Mouse (Mus musculus): ENCODE measurements around the gene Camk2d. TPM values are rescaled to one million over a fixed set of nuclear protein-coding genes. Genes with fewer than 3 reads are reported as not detected.

Camk2d gene
- total RNA-seq, 1 experiment: 12.4 TPM

- Histone ChIP-seq H3K4me3 (ENCODE audit: insufficient read depth in 1 of 2, low read depth in 1 of 2, low read length in 2 of 2, poor library complexity in 1 of 2, severe bottlenecking in 1 of 2) (no peak overlapping the region), H3K36me3 (ENCODE audit: control insufficient read depth, insufficient read depth, low read length, poor library complexity, severe bottlenecking) (no peaks in the 10 kb centered on the region), H3K27ac (ENCODE audit: insufficient read depth, low read depth, low read length, poor library complexity, severe bottlenecking) (no peak overlapping the region), H3K4me1 (ENCODE audit: control insufficient read depth in 2 of 2, insufficient read depth in 2 of 2, low read length in 2 of 2, poor library complexity in 1 of 2) (no peaks in the 10 kb centered on the region), H3K9me3 (ENCODE audit: control insufficient read depth, insufficient read depth, low read depth, low read length) (no peaks in the 10 kb centered on the region), H3K9ac (ENCODE audit: insufficient read depth, low read depth, low read length, poor library complexity, severe bottlenecking) (no peak overlapping the region)
- no peak for DNase-seq (ENCODE audit: low read depth, low spot score)
- in situ Hi-C loops (cut with MboI; ENCODE audit: low sequenced_read_pairs in 2 of 2, unreplicated experiment in 2 of 2): no loop called here
- TF ChIP-seq ZNF384 (IDR thresholded peaks at IDR 0.05; ENCODE audit: low read depth, low read length) (no peak), HCFC1 (IDR thresholded peaks at IDR 0.05; ENCODE audit: borderline replicate concordance, insufficient read depth, low read length) (no peak), MAFK (IDR thresholded peaks at IDR 0.05; ENCODE audit: insufficient read depth, low read depth, low read length) (no peak)
Observed at GRCm38 (mm10) chr3:126714281-126714680, 118.2 kb downstream of the Camk2d start.

- Histone ChIP-seq H3K36me3 (ENCODE audit: control insufficient read depth, insufficient read depth, low read length, poor library complexity, severe bottlenecking) (no peaks in the 10 kb centered on the region), H3K9ac (ENCODE audit: insufficient read depth, low read depth, low read length, poor library complexity, severe bottlenecking) (no peak overlapping the region), H3K9me3 (ENCODE audit: control insufficient read depth, insufficient read depth, low read depth, low read length) (no peaks in the 10 kb centered on the region), H3K27ac (ENCODE audit: insufficient read depth, low read depth, low read length, poor library complexity, severe bottlenecking) (no peak overlapping the region), H3K4me1 (ENCODE audit: control insufficient read depth in 2 of 2, insufficient read depth in 2 of 2, low read length in 2 of 2, poor library complexity in 1 of 2) (no peaks in the 10 kb centered on the region), H3K4me3 (ENCODE audit: insufficient read depth in 1 of 2, low read depth in 1 of 2, low read length in 2 of 2, poor library complexity in 1 of 2, severe bottlenecking in 1 of 2) (no peak overlapping the region)
- no peak for DNase-seq (ENCODE audit: low read depth, low spot score)
- TF ChIP-seq ZC3H11A (IDR thresholded peaks at IDR 0.05; ENCODE audit: borderline replicate concordance, low read depth, low read length) (no peak), MAFK (IDR thresholded peaks at IDR 0.05; ENCODE audit: insufficient read depth, low read depth, low read length) (no peak), HCFC1 (IDR thresholded peaks at IDR 0.05; ENCODE audit: borderline replicate concordance, insufficient read depth, low read length) (no peak), ZNF384 (IDR thresholded peaks at IDR 0.05; ENCODE audit: low read depth, low read length) (no peak)
- in situ Hi-C loops (cut with MboI; ENCODE audit: low sequenced_read_pairs in 2 of 2, unreplicated experiment in 2 of 2): no loop called here
Observed at GRCm38 (mm10) chr3:126723021-126723449, 126.9 kb downstream of the Camk2d start.

GRCm38 (mm10) chr3:126723458-126723857 is 127.4 kb downstream of the Camk2d start:
- TF ChIP-seq ZC3H11A (IDR thresholded peaks at IDR 0.05; ENCODE audit: borderline replicate concordance, low read depth, low read length) (no peak), ZNF384 (IDR thresholded peaks at IDR 0.05; ENCODE audit: low read depth, low read length) (no peak)
- no peak overlapping the region for H3K27ac ChIP-seq (ENCODE audit: insufficient read depth, low read depth, low read length, poor library complexity, severe bottlenecking)
- in situ Hi-C loops (cut with MboI; ENCODE audit: low sequenced_read_pairs in 2 of 2, unreplicated experiment in 2 of 2): no loop called here
- H3K4me3 ChIP-seq (ENCODE audit: insufficient read depth in 1 of 2, low read depth in 1 of 2, low read length in 2 of 2, poor library complexity in 1 of 2, severe bottlenecking in 1 of 2): no peak overlapping the region
- H3K9me3 ChIP-seq (ENCODE audit: control insufficient read depth, insufficient read depth, low read depth, low read length): no peaks in the 10 kb centered on the region
- H3K36me3 ChIP-seq (ENCODE audit: control insufficient read depth, insufficient read depth, low read length, poor library complexity, severe bottlenecking): no peaks in the 10 kb centered on the region
- no peak for DNase-seq (ENCODE audit: low read depth, low spot score)
- H3K4me1 ChIP-seq (ENCODE audit: control insufficient read depth in 2 of 2, insufficient read depth in 2 of 2, low read length in 2 of 2, poor library complexity in 1 of 2): no peaks in the 10 kb centered on the region
- H3K9ac ChIP-seq (ENCODE audit: insufficient read depth, low read depth, low read length, poor library complexity, severe bottlenecking): no peak overlapping the region

- Histone ChIP-seq H3K9me3 (ENCODE audit: control insufficient read depth, insufficient read depth, low read depth, low read length) (no peaks in the 10 kb centered on the region), H3K9ac (ENCODE audit: insufficient read depth, low read depth, low read length, poor library complexity, severe bottlenecking) (no peak overlapping the region), H3K36me3 (ENCODE audit: control insufficient read depth, insufficient read depth, low read length, poor library complexity, severe bottlenecking) (no peaks in the 10 kb centered on the region), H3K4me1 (ENCODE audit: control insufficient read depth in 2 of 2, insufficient read depth in 2 of 2, low read length in 2 of 2, poor library complexity in 1 of 2) (no peaks in the 10 kb centered on the region), H3K27ac (ENCODE audit: insufficient read depth, low read depth, low read length, poor library complexity, severe bottlenecking) (no peak overlapping the region), H3K4me3 (ENCODE audit: insufficient read depth in 1 of 2, low read depth in 1 of 2, low read length in 2 of 2, poor library complexity in 1 of 2, severe bottlenecking in 1 of 2) (no peak overlapping the region)
- no peak for TF ChIP-seq ZC3H11A (IDR thresholded peaks at IDR 0.05; ENCODE audit: borderline replicate concordance, low read depth, low read length)
- no peak for TF ChIP-seq CHD2 (IDR thresholded peaks at IDR 0.05; ENCODE audit: low read depth, low read length)
- no peak for TF ChIP-seq HCFC1 (IDR thresholded peaks at IDR 0.05; ENCODE audit: borderline replicate concordance, insufficient read depth, low read length)
- no peak for TF ChIP-seq MAFK (IDR thresholded peaks at IDR 0.05; ENCODE audit: insufficient read depth, low read depth, low read length)
- no peak for TF ChIP-seq ZNF384 (IDR thresholded peaks at IDR 0.05; ENCODE audit: low read depth, low read length)
- in situ Hi-C loops (cut with MboI; ENCODE audit: low sequenced_read_pairs in 2 of 2, unreplicated experiment in 2 of 2): no loop called here
- no peak for DNase-seq (ENCODE audit: low read depth, low spot score)
Observed at GRCm38 (mm10) chr3:126725647-126726046, 129.5 kb downstream of the Camk2d start.

GRCm38 (mm10) chr3:126727387-126727786 is 131.3 kb downstream of the Camk2d start:
- TF ChIP-seq MAFK (IDR thresholded peaks at IDR 0.05; ENCODE audit: insufficient read depth, low read depth, low read length) (no peak), HCFC1 (IDR thresholded peaks at IDR 0.05; ENCODE audit: borderline replicate concordance, insufficient read depth, low read length) (no peak), ZNF384 (IDR thresholded peaks at IDR 0.05; ENCODE audit: low read depth, low read length) (no peak), ZC3H11A (IDR thresholded peaks at IDR 0.05; ENCODE audit: borderline replicate concordance, low read depth, low read length) (no peak)
- in situ Hi-C loops (cut with MboI; ENCODE audit: low sequenced_read_pairs in 2 of 2, unreplicated experiment in 2 of 2): no loop called here
- no peaks in the 10 kb centered on the region for H3K36me3 ChIP-seq (ENCODE audit: control insufficient read depth, insufficient read depth, low read length, poor library complexity, severe bottlenecking)

More at GRCm38 (mm10) chr3:126727387-126727786, 131.3 kb downstream of the Camk2d start:
- Histone ChIP-seq H3K27ac (ENCODE audit: insufficient read depth, low read depth, low read length, poor library complexity, severe bottlenecking) (no peak overlapping the region), H3K9me3 (ENCODE audit: control insufficient read depth, insufficient read depth, low read depth, low read length) (no peaks in the 10 kb centered on the region), H3K4me3 (ENCODE audit: insufficient read depth in 1 of 2, low read depth in 1 of 2, low read length in 2 of 2, poor library complexity in 1 of 2, severe bottlenecking in 1 of 2) (no peak overlapping the region), H3K9ac (ENCODE audit: insufficient read depth, low read depth, low read length, poor library complexity, severe bottlenecking) (no peak overlapping the region), H3K4me1 (ENCODE audit: control insufficient read depth in 2 of 2, insufficient read depth in 2 of 2, low read length in 2 of 2, poor library complexity in 1 of 2) (no peaks in the 10 kb centered on the region)
- no peak for DNase-seq (ENCODE audit: low read depth, low spot score)
